Mouse (Mus musculus) kidney, postnatal 25 days (tissue): Measurements from ENCODE around the gene Faiml.

ENCODE experiments used
- DNase-seq, 2 experiments: peaks; one replicate each; pipeline ENCODE4 v3.0.0; 2021; ENCODE audit warnings: mixed read lengths in 2 of 2

Gene Faiml

DNA sequence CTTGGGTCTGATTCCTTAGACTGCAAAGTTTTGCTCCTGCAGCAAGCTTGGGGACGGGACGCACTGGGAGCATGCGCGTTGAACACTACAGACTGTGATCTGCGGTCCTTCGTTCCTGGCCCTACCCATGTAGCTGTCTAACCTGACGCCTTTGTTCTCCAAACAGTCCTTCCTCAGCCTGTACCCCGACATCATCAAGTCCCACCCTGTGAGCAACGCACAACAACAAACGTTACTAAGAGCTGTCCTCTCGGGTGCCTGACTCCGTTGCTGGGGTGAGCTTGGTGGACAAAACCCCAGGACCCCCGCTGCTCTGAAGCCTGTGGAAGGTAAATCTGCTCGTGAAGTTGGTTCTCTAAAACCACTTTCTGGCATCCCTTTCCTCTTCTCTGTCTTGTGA is at the start of gene Faiml:
Gene Faiml (minus strand): TSS at position 101 of the 400 bp plus-strand sequence.
- DNase-seq: no peak

DNA sequence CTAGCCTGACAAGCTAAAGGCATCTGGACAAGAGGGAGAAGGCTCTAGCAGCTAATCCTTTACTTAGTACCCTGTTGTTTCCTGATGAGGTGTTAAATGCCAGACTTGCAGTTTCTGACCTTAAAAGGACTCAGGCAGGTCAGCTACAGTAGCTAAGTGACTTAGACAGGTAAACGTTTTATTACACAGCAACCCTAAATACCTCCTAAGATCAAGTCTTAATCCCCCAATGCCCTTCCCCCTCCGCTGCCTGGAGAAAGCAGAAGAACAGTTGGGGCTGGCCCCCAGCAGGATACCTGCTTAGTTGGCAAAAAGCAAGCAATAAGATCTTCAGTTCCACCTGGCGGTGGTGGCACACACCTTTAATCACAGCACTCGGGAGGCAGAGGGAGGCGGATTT is 21.9 kb upstream of the Faiml start:
- no peak for DNase-seq

DNA sequence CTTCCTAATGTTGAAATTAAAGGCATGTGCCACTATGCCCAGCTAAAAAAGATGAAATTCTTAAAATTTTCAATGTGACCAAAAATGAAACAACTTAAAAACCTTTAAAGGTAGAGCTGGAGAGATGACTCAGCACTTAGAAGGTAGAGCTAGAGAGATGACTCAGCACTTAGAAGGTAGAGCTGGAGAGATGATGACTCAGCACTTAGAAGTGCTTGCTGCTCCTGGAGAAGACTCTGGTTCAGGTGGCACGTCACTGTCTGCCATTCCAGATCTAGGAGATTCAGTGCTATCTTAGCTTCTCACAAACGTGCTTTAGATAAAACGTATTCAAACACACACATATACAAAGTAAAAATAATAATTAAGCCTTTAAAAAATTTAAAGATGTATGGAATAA is 19.8 kb upstream of the Faiml start:
- no peak for DNase-seq

DNA sequence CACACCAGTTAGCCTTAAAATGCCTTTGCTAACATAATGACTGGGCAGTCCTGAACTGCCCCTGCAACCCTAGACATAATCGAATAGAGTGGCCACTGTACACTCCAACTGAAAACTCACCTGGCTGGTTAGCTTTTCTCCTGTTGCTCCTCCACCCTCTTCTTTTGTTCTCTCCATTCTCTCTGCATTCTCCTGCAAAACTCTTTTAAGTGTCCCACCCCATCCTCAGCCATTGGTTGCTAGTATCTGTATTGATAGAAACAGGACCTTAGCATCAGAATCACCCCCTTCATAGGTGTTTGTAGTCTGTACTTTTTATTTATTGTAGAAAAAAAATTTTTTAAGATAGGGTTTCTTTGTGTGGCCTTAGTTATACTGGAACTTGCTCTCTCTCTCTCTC is 19.2 kb upstream of the Faiml start:
- no peak for DNase-seq

DNA sequence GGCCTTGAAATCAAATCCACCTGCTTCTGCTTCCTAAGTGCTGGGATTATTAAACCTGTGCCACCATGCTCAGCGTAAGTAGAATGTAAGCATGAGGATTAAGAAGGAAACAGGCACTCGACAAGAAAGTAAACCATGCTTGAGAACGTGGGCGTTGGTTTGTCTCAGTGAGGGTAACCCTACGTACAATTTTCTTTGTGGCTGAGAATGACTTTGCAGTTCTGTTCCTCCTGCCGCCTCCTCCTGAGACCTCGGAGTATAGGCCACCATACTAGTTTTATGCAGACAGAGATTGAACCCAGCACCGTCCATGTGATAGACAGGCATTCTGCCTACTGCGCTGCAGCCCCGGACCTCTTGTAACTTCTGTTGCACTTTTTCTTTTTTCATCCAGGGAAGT is 16.8 kb upstream of the Faiml start:
- DNase-seq: no peak

DNA sequence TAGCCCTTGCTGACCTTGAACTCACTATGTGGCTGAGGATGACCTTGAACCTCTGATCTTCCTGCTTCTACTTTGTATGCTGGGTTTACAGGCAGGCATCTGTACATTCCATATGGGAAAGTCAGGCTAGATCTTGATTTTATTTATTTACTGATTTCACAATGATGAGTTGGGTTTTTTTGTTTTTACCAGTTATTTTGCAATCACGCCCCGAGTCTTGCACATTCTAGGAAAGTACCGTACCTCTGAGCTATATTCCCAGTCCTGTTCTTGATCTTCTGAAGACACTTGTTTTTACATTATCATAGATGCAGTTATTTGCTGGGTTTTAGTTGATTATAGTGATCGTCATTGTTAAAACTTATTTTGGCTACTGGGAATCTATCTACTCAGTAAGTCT is 11.9 kb upstream of the Faiml start:
- DNase-seq: no peak

DNA sequence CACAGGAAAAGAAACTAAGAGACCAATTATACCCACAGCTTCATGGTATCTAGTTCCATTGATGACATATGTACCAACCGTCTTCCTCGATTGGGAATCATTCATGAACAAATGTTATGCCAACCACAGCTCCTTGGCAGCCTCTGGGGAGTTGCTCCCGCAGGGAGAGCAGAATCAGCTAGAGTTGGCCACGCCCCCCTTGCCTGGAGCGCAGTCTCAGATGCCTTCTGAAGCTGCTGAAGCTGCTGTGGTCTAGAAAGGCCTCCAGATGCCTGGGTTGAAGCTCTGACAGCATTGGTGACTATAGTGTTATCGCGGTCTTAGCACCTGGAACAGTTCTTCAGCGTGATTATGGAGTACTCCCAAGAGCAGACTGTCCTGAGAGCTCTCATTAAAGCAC is 11.3 kb upstream of the Faiml start:
- DNase-seq: peak in 1 of 2 experiments; percentile 10

DNA sequence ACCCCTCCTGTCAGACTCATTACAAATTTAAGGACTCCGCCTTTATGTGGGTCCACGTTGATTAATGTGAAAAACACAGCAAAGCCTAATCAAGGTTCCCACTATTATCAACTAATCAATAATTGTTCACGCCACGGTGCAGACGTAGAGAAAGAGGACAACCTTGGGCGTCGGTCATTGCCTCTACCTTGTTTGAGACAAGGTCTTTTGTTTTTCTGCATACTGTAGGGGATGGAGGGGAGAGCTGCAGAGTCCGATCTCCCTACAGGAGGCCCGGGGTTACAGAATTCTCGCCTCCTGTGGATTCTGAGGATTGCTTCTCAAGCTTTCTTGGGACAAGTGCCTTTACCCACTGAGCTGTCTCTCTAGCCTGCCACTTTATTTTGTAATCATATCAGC is 6.9 kb upstream of the Faiml start:
- DNase-seq: no peak

DNA sequence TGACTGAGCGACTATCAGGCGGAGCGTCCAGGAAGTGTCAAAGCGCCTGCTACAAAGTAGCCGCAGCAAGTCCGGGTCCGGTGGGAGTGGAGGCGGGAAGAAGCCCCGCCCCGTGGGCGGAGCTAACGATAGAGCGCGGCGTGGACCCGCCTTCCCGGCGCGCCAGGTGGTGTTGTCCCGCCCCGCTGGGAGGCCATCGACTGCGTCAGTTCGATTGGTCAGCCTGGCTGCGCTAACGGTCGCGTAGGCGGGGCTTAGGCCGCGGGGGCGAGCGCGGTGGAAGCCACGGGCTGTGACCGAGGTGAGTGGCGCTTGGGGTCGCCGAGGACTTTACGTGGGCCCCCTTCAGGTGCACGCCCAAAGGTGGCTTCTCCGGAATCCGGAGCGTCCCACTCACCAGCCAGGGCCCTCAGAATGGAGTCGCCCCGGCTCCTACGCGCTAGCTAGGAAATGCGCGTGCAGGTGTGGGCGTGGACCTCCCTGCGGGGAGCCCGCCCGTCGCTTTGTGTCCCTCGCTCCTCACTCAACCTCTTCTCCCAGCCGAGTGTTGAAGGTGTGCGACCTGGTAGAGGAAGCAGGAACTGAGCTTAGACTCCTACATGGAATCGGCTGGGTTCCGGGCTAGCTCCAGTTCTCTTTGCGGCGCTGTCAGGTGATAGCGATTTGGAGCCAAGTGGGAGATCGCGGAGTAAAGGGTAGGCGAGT is 6.3 kb upstream of the Faiml start, which contains the start of gene Cep70:
Gene Cep70 (plus strand): TSS at position 178 of the 705 bp plus-strand sequence.
- DNase-seq: peak; percentile 97 to 98

DNA sequence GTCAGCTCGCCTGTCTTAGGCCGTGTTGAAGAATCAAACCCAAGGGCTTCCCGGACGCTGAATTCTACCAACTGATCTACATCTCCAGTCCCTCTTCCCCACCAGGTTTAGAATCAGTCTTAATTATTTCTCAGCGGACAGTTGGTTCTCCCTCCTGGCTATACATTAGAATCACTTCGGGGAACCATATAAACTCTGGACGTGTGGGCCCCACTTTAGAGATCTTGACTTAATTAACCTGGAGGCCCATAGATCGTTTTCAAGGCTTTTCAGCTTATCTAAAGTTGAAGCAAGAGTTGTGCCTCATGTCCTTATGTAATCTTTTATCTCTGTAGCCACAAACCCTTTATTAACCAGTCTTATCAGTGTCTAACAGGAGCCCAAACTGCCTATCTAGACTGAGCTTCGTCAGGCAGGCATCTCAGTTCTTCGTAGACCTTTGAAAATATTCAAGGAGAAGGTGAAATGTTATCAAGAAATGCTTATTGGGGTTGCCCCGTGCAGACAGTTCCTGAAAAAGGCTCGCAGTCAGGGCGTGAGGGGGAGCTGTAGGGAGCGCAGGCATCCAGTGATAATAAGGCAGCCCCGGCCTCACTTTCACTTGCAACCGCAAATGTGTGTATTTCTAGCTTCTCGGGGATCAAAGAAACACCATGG is 5.6 kb upstream of the Faiml start:
- no peak for DNase-seq

DNA sequence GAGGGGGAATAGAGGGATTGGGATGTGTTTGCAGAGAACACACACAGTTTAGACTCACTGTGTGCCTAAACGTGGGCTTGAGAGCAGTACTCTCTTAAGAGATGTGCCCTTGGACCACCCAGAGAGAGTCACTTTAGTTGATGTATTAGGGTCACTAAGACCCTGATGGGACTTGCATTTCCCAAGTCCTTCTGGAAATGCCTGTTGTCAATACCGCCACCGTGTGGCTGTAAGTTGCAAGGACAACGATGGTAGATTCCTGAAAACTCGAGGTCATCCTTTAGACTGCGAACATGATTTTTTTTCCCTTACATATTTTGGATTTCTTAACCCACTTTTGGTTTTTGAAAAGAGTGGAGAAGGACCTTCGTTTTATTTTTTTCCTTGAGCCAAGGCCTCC is 5.0 kb upstream of the Faiml start:
- peak; percentile 48 to 56 for DNase-seq

DNA sequence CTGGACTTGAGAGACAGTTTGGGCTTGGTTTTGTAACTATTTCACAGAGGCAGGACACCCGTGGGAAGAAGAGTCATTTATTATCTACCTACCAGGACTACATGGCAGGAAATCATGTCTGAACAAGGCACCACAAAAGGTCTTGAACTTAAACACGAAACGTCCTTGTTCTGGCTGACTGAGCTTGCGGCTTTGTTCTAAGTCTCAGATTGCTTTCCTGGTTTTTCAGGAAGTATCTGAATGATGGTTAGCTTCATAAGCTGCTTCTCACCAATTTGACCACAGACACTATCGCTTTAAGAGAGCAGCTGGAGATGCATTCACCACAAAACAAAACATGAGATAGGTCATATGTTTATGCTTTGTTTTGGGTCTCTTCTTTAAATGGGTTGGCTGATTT is 3.5 kb upstream of the Faiml start:
- DNase-seq: no peak

DNA sequence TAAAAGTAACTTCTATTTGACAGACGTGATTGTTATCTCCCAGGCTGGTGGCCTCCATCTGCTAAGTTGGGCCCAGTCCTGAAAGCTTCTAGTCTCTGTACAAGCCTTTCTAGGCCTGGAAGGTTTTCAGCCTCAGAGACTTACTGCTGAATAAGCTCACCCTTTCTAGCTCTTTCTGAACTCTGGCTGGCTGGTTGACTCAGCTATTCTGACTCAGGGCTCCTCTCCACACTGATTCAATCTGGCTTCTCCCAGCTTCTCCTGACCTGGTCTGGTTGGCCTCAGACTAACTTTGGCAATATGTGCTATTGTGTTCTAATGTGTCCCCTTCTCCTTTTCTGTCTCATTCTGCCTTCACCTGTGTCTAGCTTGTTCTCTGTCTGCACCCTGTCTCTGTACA is 2.2 kb upstream of the Faiml start:
- DNase-seq: no peak

DNA sequence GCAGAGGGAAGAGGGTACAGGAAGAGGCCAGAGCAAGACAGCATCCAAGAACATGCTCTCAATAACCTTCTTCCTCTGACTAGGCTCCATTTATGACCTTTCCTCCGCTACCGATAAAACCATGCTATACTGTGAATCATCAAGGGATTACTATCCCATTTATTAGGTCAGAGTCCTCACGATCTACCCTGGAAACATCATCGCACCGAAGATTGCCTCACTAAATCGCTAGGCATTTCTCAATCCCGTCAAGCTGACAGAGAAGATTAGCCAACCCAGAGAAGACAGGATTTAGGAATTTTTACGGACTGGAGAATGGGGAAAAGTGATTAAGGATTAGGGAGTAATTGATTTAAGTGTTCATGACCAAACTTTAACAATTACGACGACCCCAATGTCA is 1.2 kb upstream of the Faiml start:
- no peak for DNase-seq

DNA sequence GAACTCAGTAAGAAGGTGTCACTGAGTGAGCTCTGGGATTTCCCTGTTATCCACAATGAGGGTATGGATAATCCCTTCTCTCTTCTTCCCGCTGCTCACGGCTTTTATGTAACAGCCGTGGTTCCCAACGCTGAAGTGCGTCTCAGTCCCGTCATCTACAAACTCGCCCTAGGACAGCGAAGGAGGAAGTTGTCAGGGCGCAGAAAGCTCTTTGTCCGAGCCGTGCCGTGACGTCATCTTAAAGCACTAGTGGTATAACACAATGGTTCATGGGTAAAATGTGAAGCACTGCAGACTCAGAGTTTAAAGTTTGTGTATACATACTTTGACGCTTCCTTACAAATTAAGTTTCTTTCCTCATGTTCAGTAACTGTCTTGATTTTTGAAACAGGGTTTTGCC is 7.6 kb downstream of the Faiml start:
- no peak for DNase-seq

DNA sequence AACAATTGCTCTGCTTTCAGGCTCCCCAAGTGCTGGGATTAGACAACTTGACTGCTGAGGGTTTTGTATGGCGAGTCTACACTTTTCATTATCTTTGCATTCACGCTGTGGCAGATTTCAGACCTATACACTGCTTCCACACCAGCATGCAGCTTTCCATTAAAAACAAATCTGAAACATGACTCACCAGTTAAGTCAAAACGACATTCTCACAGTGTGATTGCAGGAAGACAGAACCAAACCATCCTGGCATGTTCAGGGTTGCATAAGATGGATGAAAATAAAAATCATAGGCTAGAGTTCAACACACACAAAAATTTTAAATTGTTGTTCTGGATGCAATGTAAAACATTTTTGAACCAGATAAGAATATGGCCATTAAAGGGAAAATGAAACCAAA is 12.5 kb downstream of the Faiml start:
- no peak for DNase-seq

DNA sequence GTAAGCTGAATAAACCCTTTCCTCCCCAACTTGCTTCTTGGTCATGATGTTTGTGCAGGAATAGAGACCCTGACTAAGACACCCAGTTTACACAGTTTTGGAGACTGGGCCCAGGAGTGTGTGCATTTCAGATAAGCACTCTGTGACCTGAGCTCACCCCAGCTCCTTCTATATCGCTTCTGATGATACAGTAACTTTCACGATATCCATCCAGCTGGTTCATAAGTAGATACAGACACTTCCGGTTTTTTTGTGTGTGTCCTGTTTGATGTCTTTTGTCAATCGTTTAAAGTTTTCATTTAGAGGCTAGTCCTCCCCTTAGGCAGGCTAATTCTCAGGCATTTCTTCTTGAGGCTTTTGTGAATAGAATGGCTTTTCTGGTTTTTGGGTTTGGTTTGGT is 15.4 kb downstream of the Faiml start:
- DNase-seq: no peak

DNA sequence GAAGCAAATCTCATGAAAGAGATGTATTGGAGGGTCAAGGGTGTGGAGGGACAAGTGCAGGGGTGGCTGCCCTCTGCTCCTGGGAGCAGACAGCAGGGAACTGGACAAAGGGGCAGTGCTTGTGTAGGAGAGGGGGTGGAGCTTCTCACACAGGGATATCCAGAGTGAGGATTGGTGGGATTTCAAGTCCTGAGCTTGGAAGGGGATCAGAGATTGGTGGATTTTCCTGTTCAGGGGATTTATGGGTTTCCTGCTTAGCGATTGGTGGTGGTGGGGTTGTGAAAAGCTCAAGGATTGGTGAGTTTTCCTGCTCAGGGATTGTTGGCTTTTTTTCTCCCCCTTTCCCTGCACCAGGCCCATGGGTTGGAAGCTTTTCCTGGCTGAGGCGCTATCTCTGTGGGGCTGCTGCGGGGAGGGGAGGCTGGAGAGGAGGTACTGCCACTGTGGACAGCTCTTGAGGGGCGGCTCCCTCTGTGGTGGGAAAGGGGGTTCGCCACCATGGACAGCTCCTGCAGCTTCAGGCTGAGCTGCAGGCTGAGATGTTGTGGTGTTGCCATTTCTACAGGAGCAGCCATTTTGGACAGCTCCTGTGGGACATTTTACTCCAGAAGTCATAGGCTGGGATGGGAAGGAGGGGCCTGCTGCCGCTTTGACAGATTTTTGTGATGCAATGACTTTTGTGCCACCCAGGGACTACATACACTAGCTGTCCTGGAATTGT is 18.9 kb downstream of the Faiml start:
- DNase-seq: peak in 1 of 2 experiments; percentile 16

DNA sequence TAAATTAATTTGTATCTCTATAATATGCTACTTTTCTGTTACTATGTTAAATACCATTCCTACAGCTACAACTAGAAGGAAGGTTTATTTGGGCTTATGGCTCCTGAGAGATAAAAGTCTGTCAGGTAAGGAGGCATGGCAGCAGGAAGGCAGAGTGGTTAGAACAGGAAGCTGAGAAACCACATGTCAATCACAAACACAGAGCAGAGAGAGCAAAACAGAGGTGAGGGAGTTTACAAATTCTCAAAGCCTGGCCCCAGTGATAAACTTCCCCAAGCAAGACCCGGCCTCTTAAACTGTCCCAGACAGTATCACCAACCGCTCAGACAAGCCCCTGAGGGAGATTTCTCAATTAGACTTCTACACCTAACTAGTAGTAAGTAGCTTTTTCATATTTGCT is 20.9 kb downstream of the Faiml start:
- DNase-seq: no peak

DNA sequence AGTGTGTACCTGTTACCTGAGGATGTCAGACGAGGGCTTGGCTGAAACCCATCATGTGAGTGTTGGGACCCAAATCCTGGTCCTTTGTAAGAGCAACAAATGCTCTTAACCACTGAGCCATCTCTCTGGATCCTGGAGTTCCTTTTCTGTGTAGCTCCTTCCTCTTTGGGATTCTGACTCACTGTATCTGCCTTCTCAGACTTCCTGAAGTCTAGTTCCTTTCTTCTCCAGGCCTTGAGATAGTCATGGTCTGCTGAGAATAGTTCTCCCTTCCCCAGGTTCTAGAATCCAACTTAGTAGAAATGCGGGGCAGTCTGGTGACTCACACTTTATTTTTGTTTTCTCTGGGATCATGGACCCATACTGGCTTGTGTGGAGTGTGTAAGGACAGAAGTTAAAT is 24.4 kb downstream of the Faiml start:
- DNase-seq: no peak

DNA sequence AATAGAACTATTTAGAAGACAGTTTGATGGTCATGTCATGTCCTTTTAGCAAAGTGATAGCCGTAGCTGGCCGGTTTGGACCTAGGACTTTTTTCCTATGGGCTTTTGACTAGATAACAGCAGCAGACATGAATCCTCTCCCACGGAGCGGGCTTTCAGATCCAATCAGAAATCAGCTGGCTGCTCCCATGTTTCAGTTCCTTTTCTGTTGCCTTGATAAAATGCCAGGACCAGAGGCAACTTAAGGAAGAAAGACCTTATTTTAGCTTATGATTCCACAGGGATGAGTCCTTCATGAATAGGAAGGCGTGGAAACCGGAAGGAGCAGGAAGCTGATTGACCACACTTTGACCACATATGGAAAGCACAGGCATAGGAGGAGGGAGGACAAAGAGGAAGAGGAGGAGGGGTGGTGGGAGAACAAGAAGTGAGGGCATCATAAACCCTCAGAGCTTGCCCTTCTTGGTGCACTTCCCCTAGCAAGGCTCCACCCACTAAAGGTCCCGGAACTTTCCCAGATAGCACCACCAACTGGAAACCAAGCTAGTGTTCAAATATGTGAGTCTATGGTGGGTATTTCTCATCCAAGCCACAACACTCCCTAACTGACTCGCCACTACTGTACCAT is 53.9 kb downstream of the Faiml start:
- no peak for DNase-seq

DNA sequence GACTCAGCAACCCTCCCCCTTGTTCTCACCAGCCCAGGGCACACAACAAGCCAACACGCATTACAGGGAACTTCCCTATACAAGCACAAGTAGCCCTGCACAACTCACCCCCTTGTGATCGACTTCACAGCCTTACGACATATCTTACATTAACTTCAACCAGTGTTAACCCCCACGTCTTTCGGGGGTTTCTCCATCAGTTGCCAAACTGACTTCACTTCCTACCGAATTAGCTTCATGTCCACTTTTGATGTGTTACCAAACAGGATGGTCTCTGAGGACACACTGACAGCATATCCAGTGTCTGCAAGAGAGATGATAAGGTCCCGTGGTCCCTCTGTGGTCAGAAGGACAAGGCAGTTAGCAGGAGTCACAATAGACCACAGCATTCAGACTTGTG is 54.9 kb downstream of the Faiml start:
- DNase-seq: no peak

DNA sequence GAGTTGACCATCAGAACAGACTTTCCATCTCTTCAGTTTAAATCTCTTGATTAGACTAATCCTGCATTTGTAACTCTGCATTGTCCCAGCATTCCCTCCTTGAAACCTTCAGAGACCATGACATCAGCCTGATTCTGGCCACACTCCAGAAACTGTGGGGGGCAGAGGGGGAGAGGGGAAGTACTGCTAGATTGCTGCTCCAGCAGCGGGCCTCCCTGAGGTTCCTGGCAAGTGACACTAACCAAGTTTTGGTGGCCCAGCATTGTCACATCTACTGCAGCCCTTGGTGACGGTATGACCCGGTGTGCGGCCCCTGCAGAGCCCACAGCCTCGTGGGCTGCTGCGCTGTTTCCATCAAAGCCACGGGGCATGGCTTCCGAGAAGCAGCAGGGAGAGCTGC is 56.8 kb downstream of the Faiml start:
- no peak for DNase-seq
